Mouse (Mus musculus) forelimb bud, embryonic 11.5 days (tissue): ENCODE data around the gene Col1a2.

ENCODE experiments used
- DNase-seq: peaks from one replicate; pipeline ENCODE4 v3.0.0-alpha.2; 2012; ENCODE audit warnings: low read depth, low spot score

Col1a2 gene

GRCm38 (mm10) chr6:4521031-4521430, 16.4 kb downstream of the Col1a2 start:
- no peak for DNase-seq

DNA sequence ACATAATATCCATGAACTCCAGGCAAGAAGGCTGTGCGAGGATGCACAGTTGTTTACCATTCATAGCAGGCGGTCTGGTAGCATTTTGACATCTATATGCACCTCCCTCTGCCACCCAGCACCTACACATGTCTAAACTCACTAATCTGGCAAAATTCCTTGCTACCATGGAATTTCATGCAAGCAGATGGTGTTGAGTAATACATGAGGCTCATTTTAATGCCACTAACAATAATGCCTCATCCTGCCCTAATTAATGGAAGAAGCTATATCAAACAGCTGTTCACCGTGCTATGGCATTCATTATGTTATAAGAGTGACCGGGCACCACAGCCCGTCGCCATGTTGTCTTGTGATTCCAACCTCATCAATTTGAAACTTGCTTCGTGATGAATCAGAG, 23.8 kb downstream of the Col1a2 start:
- DNase-seq: no peak

- DNase-seq: no peak
Observed at GRCm38 (mm10) chr6:4530986-4531385, 26.4 kb downstream of the Col1a2 start.

DNA sequence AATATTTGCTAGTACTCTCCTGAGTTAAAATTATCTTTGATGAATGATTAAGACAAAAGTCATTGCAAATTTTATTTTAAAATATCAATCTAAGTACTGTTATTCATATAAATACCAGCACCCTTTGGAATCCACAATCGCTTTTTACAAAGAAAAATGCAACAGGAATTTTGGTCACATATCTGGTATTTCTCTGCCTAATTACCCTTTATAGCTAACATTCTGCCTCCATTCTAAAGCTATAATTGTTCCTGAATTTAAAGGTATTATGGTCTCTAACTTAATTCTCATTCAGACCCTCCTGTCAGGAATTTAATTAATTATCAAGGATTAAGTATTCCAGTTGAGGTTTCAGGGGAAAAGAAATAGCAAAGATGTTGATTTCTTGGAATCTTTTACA, 28.3 kb downstream of the Col1a2 start:
- no peak for DNase-seq

DNA sequence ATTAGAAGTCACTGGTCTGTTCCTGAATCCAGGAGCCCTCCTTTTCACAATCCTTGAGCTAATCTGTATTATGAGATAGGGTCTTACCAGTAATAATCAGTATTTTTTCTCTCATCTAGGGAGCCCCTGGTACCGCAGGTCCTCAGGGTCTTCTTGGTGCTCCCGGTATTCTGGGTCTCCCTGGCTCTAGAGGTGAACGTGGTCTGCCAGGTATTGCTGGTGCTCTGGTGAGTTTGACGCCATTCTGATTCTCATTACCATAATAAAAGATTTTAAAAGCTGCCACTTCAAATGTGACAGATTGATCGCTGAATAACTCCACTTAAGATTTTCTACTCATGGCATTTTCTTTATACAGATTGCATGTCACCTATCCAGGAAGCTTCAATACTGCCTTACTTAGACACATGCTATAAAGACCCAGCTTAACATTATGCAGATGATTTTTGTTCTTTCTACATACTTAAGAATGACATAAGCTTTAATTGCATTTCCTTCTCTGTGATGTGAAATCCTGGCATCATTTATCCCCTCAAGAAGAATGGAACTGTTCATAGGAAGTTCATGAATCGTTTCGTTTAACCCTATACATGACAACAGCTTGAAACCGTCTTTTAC, 30.0 kb downstream of the Col1a2 start:
- no peak for DNase-seq

DNA sequence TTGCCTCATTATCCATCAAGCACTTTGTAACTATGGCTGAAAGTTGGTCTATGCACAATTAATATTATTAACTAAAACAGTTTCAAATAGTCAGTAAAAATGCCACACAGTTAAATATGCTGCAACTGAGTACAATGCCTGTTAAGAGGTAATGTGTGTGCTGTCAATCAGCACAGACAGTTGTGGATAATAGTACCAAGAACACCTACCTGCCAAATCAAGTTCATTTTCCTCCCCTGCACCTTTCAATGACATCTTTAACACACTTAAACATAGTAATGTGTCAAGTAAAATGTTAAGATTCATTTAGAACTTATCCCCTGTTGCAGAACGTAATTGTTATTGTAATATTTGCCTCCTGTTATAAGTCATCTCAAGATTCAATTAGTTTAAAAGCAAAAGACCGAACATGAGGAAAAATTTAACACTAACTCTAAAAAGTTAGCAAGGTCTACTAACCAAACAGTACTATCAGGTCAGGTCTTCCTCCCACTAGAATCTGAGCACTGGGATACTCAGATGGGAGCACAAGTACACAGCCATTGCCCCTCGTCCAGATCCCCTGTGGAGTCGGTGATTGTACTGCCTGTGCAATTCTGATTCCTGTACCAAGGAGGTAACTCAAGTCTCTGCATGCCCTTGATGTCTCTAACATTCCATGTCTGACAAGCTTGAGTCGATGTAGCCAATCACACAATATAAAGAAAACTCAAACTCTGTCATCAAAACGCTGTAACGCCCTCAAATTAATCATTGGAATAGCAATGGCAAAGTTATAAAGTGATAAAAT, 37.5 kb downstream of the Col1a2 start:
- DNase-seq: no peak

- DNase-seq: no peak
Observed at GRCm38 (mm10) chr6:4544554-4544953, 39.9 kb downstream of the Col1a2 start.

GRCm38 (mm10) chr6:4545727-4546126, 41.1 kb downstream of the Col1a2 start:
- DNase-seq: peak; percentile 62

GRCm38 (mm10) chr6:4548894-4549293, 44.3 kb downstream of the Col1a2 start:
- no peak for DNase-seq

DNA sequence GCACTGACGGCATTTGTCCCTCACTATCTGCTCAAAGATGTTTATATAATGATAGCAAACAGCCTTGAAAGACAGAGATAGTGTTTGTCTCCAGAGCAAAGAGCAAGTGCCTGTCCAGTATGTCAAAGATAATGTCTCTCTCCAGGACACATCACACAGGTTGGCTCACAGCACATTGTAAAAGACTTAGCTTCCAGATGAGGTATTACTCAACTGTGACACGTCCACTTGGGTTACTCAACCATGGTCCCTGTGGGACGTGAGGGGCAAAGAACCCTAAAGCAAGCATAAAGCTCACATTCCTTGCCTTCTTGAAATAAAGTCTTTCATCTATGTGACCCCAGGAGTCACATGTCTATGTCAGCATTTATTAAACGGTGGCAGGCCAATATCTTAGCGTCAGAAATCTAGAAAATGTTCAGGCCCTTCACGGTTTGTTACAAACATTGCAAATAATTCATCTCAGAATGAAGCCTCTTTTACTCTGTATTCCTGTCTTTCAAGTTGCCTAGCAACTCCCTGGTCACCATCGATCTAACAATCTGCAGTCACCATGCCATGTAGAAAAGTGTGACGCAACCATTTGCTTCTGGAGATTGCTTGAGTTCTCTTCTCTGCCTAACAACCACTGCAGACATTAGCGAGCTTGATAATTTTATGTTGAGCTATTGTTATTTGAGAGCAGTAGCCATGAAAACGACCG, 45.4 kb downstream of the Col1a2 start:
- no peak for DNase-seq

DNA sequence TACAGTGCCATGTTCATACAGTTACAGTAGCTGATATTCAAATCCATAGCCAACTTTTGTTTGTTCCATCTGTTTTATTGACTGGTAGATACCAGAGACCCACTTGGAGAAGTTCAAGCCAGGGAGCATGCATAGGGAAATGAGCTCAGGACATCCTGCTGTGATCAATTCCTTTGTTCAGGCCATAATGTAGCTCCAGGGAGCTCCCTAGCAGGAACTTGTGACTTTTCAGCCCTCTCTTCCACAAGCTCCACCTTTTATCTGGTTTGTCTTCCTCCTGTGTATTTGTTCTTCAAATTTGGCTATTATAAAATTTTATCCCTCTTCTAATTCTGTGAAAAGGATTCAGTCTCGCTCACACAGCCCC, 45.9 kb downstream of the Col1a2 start:
- DNase-seq: no peak

DNA sequence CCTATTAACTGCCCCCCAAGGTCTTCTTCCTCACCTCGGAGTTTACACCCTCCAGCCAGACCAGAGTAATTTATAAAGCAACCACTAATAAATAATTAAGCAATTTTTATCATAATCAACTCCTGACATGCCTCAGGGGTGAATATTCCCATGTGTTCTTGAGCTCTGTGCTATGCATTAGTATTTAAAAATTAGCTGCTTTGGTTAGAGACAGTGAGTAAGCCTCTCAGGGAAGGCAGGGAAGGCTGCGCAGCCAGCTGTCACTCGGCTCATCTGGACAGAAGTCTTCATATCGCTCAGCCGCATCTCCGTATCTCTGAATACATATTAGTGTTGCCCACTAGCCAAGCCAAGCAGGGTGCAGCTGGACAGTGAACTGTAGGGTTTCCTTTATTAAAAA, 50.8 kb downstream of the Col1a2 start:
- no peak for DNase-seq

- DNase-seq: peak; percentile 98
Observed at GRCm38 (mm10) chr6:4557086-4557485, 52.5 kb downstream of the Col1a2 start.

GRCm38 (mm10) chr6:4557678-4558077, 53.1 kb downstream of the Col1a2 start:
- DNase-seq: peak; percentile 92

GRCm38 (mm10) chr6:4561156-4561555, 56.5 kb downstream of the Col1a2 start:
- peak; percentile 82 for DNase-seq

DNA sequence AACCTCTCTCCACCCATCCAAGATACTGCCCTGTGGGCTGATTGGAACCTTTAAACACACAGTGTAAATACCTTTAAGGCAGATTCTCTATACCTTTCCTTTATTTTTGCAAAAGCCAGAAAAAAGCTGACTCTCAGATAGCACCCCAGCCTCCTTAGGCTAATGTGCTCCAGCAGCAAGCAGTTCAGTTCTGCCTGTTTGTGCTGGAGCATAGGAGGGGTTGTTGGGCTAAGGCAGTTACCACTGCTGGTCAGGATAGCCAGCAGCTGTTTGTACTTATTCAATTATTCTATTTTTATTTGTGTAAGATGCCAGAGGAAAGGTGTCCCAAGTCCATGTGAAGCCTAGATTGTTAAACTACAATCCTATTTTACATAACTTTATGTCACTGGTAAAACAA, 57.0 kb downstream of the Col1a2 start:
- peak; percentile 66 for DNase-seq

DNA sequence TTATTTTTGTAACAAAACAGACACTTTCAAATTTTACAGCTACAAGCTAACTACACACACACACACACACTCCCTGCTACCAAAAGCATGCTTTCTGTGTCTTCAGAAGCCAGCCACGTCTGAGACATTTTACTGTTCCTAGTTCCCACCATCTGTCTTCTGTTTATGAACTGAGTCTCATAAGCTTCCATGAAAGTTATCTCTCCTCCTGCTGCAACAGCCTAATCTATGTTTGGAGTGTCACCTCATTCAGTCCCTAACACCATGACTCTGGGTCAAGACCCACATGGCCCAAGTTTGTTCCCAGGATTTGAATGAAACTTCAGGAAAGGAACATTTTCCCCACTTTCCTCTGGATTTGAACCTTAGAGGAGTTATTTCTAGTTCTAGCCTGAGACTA, 57.8 kb downstream of the Col1a2 start:
- no peak for DNase-seq

- DNase-seq: peak; percentile 70
Observed at GRCm38 (mm10) chr6:4563477-4563876, 58.9 kb downstream of the Col1a2 start.

DNA sequence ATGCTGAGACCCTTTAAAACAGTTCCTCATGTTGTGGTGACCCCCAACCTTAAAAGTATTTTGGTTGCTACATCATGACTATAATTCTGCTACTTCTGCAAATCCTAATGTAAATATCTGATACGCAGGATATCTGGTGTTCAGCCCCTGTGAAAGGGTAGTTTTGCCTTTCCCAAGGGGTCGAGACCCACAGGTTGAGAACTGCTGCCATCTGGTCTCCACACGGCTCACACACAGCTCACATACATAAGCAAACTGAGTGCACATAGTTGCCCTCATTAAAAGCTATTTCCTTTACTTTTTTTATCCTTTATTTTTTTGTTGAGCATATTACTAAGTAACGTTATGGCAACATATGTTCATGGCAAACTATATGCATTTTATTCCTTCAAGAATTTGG, 65.8 kb downstream of the Col1a2 start:
- peak; percentile 73 for DNase-seq

- no peak for DNase-seq
Observed at GRCm38 (mm10) chr6:4577756-4578155, 73.1 kb downstream of the Col1a2 start.

GRCm38 (mm10) chr6:4578343-4578742, 73.7 kb downstream of the Col1a2 start:
- DNase-seq: no peak

DNA sequence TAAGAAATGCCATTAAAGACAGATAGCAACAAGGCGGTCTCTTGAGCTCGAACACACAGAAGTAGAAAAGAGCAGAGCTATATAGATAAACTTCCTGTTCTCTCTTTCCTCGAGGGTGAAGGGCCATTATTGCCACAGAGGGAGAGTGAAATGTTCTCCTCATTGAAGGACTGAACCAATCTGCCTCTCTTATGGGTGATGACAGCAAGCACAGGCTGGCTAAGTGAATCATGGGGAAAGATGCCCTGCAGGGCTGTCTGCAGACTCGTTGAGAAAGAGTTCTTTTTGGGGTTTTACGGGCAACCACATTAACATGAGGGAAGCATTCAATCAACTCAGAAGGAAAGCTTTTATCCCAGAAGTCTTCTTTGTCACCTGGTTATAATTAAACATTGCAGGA, 75.0 kb downstream of the Col1a2 start:
- no peak for DNase-seq

GRCm38 (mm10) chr6:4583485-4583884, 78.9 kb downstream of the Col1a2 start:
- no peak for DNase-seq
